Mouse (Mus musculus) heart, postnatal 25 days (tissue): ENCODE data around the gene Cwc25. TPM values are rescaled to one million over a fixed set of nuclear protein-coding genes. Genes with fewer than 3 reads are reported as not detected.
A peak's percentile ranks its signal among the peaks of the same experiment; 100 is the strongest.

Source experiments
- DNase-seq: peaks from one replicate; pipeline ENCODE4 v3.0.0; 2022; ENCODE audit warnings: low spot score
- intact Hi-C: fragments of 180-260 bp; cut with DNase I; formaldehyde crosslinking; loops from one replicate; pipeline ENCODE4 v1.15.1; 2025
- microRNA-seq: library from miRNA; unstranded; fragments of <30 nt; microRNA quantifications from one replicate; pipeline ENCODE4 v1.2.0, GENCODE M21; 2022
- total RNA-seq, 2 experiments: library from RNA; stranded (reverse); gene quantifications; 2 replicates each; pipeline ENCODE4 v1.2.3; 2021

Gene Cwc25
- total RNA-seq, 2 experiments from 2014 or later = 7.0 to 7.2 TPM

- peak; percentile 96 for DNase-seq
- intact Hi-C loops = loop anchor here (5.0 kb wide), 1 partner anchor 39 kb away; the partner anchor contains the start of gene Pip4k2b
Measured at GRCm38 (mm10) chr11:97703039-97703826, 63.1 kb downstream of the Cwc25 start, which contains the start of gene Psmb3. Gene Psmb3, plus strand, starts transcription at chr11:97703399.

- DNase-seq = peak; percentile 76
- intact Hi-C loops = loop anchor here (5.0 kb wide), 1 partner anchor 40 kb away; the partner anchor contains the start of gene Pip4k2b
Measured at GRCm38 (mm10) chr11:97702393-97702745, 64.0 kb downstream of the Cwc25 start.

GRCm38 (mm10) chr11:97701581-97702392, 64.6 kb downstream of the Cwc25 start:
- no peak for DNase-seq
- intact Hi-C loops = loop anchor here (5.0 kb wide), 1 partner anchor 41 kb away; the partner anchor contains the start of gene Pip4k2b

DNA sequence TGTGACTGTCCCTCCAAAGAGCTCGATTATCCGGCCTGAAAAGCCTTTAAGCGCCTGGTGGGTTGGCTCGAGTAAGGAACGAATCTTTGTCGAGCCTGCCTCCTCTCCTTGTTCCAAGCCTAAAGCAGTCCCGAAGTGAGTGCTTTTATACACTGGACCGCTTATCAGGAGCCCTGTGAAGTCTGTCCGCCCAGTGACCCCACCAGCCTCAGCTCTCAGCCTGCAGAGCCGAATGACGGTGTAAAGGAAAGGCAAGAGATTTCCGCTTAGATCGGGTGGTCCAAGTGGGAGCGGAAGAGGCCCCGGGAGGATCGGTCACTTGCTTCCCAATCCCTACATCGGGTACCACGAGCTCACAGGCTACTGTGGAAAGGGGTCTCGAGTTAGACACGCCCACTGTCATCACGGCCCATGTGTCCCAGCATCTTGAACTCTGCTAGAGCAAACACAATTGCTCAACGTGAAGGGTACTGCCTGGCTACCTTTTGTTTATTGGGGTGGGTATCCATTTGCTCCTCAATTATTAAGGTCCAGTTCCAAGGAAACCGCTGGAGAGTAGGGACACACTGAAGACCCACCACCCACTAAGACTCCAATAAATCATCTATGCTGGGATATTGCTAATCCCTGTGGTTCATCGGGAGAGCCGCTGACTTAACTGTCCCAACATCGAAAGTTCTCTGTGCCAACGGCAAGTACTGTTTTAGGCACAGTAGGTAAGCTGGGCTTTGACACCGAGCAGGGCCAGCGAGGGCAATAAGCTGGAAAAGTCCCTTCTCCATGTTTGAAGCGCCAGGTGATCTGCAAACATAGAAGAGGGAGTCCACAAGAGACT, 65.4 kb downstream of the Cwc25 start:
- no peak for DNase-seq
- intact Hi-C loops = loop anchor here (5.0 kb wide), 1 partner anchor 41 kb away; the partner anchor contains the start of gene Pip4k2b

- intact Hi-C loops = loop anchor here (5.0 kb wide), 1 partner anchor 42 kb away; the partner anchor contains the start of gene Pip4k2b
- DNase-seq = peak; percentile 72
Measured at GRCm38 (mm10) chr11:97700003-97700745, 66.2 kb downstream of the Cwc25 start, which contains the start of gene Pcgf2. Gene Pcgf2, minus strand, starts transcription at chr11:97700497.

DNA sequence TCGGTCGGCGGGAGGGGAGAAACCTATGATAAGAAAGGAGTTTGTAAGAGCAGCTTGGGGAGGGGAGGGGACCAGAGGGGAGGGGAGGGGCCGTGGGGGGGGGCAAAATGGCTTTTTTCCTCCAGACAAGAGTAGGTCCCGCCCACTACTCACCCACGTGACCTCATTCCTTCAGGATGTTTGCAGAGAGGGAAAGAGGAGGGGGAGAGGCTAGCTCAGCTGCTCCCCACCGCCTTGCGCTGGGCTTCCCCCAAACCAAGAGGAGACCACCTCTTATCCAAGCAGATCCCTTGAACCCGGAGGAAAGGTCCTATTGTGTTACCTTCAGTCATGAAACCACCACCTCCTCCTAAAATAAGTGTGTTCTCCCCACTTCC, 66.7 kb downstream of the Cwc25 start:
- peak; percentile 68 for DNase-seq
- intact Hi-C loops = loop anchor here (5.0 kb wide), 1 partner anchor 43 kb away; the partner anchor contains the start of gene Pip4k2b

DNA sequence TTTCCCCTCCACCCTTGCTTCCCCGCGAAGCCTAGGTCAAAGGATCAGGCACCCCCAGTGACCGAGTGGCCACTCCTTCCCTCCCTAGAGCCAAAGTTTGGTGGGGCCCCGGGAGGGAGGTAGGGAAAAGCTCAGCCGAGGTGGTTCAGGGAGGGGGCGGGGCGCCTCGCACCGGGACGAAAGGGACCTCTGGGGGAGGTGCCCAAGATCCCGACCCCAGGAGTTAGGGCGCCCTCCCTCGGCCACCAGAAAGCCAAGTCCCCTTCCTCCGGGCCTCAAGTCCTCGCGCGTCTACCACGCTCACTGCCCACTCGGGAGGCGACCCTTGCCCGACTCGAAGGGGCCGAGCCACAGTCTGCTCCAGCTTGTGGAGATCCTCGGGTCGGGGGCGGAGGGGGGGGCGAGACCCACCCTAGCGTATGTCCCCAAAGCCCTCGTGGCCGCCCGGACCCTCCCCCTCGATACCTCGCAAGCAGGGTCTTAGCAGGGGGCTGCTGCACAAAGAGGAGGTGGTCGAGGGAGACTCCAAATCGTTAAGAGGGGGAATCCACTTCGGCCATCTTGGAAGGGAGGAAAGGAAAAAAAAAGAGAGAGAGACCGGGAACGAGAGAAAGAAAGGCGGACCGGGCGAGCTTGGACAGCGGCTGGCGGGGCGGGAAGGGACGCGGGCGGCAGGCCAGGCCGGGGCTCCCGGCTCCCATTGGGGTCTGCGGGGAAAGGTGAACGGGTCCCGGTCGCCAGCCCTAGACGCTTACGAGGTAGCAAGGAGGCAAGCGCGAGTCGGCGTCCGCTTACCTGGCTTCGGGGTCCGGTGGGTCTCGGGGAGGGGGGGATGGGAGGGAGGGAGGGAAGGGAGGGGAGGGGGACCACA, 67.4 kb downstream of the Cwc25 start:
- intact Hi-C loops = no loop called here
- peak; percentile 47 for DNase-seq

DNA sequence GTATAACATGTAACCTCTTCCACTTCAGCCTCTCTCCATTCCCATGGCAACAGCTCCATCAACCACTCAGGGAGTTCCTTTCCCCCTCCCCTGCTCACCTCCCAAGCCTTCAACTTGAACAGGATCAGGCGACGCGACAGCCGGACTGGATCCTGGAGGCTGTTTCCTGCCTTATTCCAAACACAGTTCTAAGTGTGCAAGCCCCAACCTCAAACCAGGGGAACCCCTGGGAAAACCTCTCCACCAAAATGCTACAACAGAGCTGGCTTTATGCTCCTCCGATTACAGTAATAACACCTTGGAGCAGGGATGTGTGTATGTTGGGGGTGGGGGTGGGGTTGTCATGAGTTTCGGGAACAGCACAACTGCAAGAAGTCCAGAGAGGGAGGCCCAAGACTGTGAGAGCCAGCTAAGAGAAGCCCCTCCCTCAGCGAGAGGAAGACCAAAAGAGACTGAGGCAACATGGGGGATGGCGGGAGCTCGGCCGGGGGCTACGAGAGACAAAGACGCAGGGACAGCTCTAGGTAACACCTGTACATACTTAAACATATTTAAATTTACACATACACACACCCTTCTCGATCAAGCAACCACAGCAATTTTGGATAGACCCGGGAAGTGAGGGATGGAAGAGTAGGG, 68.3 kb downstream of the Cwc25 start:
- no peak for DNase-seq
- intact Hi-C loops = no loop called here

- intact Hi-C loops = no loop called here
Measured at GRCm38 (mm10) chr11:97697199-97697890, 69.0 kb downstream of the Cwc25 start.

GRCm38 (mm10) chr11:97696669-97697068, 69.7 kb downstream of the Cwc25 start:
- intact Hi-C loops = no loop called here
- DNase-seq = no peak

More at GRCm38 (mm10) chr11:97697199-97697890, 69.0 kb downstream of the Cwc25 start:
- no peak for DNase-seq

DNA sequence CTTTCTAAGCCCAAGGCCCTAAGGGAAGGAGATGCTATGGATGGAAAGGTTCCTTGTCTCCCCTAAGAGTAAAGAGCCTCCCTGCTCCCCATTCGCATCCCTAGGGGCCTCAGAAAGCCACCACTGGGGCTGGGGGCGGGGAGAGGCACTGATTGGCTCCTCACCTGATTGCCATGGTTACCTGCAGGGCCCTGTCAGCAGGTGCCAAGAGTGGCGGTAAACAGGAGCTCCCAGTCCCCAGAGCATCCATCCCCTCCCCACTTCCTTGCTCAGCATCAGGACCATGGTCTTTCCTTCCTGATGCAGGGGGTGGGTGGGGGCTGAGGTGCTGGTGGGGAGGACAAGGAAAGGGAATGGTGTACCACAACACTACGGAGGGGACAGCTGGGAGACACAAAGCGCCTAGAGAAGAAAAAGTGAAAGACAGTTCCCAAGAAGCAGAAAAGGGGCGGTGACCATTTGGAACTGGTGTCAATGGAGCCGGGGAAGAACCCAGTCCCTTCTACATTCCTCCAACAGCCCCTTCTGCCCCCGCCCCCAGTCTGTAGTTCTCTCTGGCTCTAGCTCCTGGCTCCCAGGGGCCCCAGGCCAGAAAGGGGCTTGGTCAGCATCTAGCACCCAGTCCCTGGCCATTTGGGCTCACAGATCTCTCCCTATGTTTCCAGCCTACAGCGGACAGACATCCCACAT, 70.5 kb downstream of the Cwc25 start:
- intact Hi-C loops = no loop called here
- no peak for DNase-seq

Small RNA genes within 50 kb of the gene (microRNA-seq; reads per million reads assigned to microRNA genes)
- gene Mir8102 = not detected

Other genes starting within 250 kb of the Cwc25 start
- gene Srcin1, start 190.4 kb downstream of the Cwc25 start, total RNA-seq = under 1 TPM; 0.20 to 0.47 TPM
- gene Epop, start 136.9 kb downstream of the Cwc25 start, total RNA-seq = 1 to 10 TPM in 1 of 2 experiments, under 1 TPM in 1; 0.94 to 1.5 TPM
- 10 to 100 TPM; 59.8 to 63.3 TPM for gene Mllt6, start 103.1 kb downstream of the Cwc25 start, total RNA-seq
- gene Cisd3, start 80.7 kb downstream of the Cwc25 start, total RNA-seq = 100 to 1,000 TPM; 145 to 155 TPM
- gene Pcgf2, start 66.1 kb downstream of the Cwc25 start, total RNA-seq = 1 to 10 TPM; 6.2 to 6.4 TPM
- 100 to 1,000 TPM; 150 to 151 TPM for gene Psmb3, start 63.2 kb downstream of the Cwc25 start, total RNA-seq
- 10 to 100 TPM; 20.2 to 21.1 TPM for gene Pip4k2b, start 21.9 kb downstream of the Cwc25 start, total RNA-seq
- gene 1700001P01Rik, start 9.4 kb upstream of the Cwc25 start, total RNA-seq = not detected
- gene Rpl23, start 15.9 kb upstream of the Cwc25 start, total RNA-seq = 100 to 1,000 TPM; 454 to 515 TPM
- 10 to 100 TPM; 41.3 to 46.2 TPM for gene Lasp1, start 32.4 kb upstream of the Cwc25 start, total RNA-seq
- gene B230217C12Rik, start 74.2 kb upstream of the Cwc25 start, total RNA-seq = under 1 TPM; 0.83 to 0.87 TPM
- under 1 TPM in 1 of 2 experiments, not detected in 1; 0.11 TPM for gene Fbxo47, start 117.6 kb upstream of the Cwc25 start, total RNA-seq
- 1 to 10 TPM; 5.4 to 6.0 TPM for gene Plxdc1, start 219.9 kb upstream of the Cwc25 start, total RNA-seq
- gene Arl5c, start 229.6 kb upstream of the Cwc25 start, total RNA-seq = under 1 TPM; 0.57 to 0.92 TPM